ENCODE assay signal across 9 mouse cellular contexts in the genomic region with DNA sequence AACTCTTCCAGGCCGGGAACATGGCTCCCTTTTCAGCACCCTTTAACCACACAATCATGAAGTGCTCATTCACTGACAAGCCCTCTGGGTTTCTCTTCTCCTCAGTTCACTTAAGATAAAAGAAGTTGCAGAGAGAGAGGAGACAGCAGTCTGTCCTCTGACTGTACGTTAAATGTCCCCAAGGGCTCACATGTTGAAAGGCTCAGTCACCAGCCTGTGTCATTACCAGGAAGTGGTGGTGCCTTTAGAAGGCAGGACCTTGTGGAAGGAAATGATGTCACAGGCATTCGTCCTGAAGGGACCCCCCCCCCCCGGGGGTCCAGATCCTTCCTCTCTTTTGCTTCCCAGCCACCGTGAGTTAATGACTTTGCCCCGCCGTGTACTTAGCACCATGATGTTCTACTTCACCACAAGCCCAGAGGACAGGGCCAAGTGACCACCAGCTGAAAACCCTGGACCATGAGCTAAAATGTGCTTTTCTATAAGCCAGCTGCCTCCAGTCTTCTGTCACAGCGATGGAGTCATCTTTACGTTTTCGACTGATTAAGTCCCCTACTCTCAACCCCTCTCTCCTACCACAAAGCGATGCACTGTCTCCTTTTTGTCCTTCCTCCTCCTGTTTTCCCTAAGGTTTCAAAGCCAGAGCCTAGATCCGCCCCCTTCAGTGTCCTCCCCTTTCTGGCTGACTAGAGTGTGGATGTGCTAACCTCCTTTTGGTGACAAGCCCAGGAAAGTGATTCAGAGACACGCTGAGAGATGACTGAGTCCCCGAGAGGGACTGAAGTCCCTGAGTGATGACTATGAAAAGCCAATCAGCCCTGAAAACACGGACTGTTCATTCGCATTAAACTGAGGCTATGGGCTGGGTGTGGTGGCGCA. TPM values are rescaled to one million over a fixed set of nuclear protein-coding genes. Genes with fewer than 3 reads are reported as not detected.
DNase-seq lines count a peak whose midpoint lies in the region; ATAC-seq and TF ChIP-seq lines count a peak whose summit lies in the region.
"Had no signal": no experiment of that assay in that cellular context is flagged by ENCODE, and none has a peak within 500 bp of the region (broad histone marks: within the 10 kb centered on the region; RNA-seq: fewer than 3 reads in every experiment).

No protein-coding gene starts in this region.

- no peaks in the 10 kb centered on the region for H3K9me3 ChIP-seq in liver, postnatal 0 days (ENCODE audit: low read length)

- ATAC-seq in frontal cortex, adult (ENCODE audit: low TSS enrichment): peak; percentile 86
- no peak for ATAC-seq in liver, postnatal 0 days

- no peak overlapping the region for H3K9ac ChIP-seq in liver, postnatal 0 days (replicated peaks)

- peak overlapping the region; percentile 56; the same call in 1 of the 2 replicates for H3K4me2 ChIP-seq in liver, postnatal 0 days (ENCODE audit: low read depth, low read length)

- no peaks in the 10 kb centered on the region for H3K27me3 ChIP-seq in liver, postnatal 0 days (ENCODE audit: insufficient read depth, low read length)

- no peaks in the 10 kb centered on the region for H3K36me3 ChIP-seq in liver, postnatal 0 days (replicated peaks; ENCODE audit: insufficient read depth, low read length)

- H3K4me1 ChIP-seq in liver, postnatal 0 days (ENCODE audit: insufficient read depth): 0 out of 2 replicates have a peak, but pooled peaks cover 8% of the 10 kb centered on the region

- H3K4me3 ChIP-seq in liver, postnatal 0 days (ENCODE audit: low read depth, low read length): no peak overlapping the region

- H3K27ac ChIP-seq in liver, postnatal 0 days (ENCODE audit: low read depth): no peak overlapping the region

- no peak for TF ChIP-seq EP300 in liver, postnatal 0 days (IDR thresholded peaks at IDR 0.05; ENCODE audit: low read depth)

- no peak for DNase-seq in frontal cortex, adult 2 months (ENCODE audit: extremely low spot score in 1 of 2, low spot score in 1 of 2)
- DNase-seq in NIH3T3 (ENCODE audit: low read depth): peak; percentile 29
- peak; percentile 48 for DNase-seq in heart, adult 8-10 months (ENCODE audit: low spot score)
- no peak for DNase-seq in liver, postnatal 0 days
- DNase-seq in natural killer cell, adult 2 months (ENCODE audit: low spot score in 2 of 2): no peak
- DNase-seq in spleen, postnatal 14 days (ENCODE audit: low spot score in 2 of 2): no peak
- no peak for DNase-seq in embryo, embryonic 10 days (ENCODE audit: low spot score)

- 60% methylated on average over 17 of the region's 17 CpGs for WGBS in liver, postnatal 0 days (ENCODE audit: insufficient replicate concordance)

- no peak for TF ChIP-seq CTCF in liver, postnatal 0 days (IDR thresholded peaks at IDR 0.05; ENCODE audit: low read depth)

RNA-seq across cellular contexts. Expression of a gene that starts 13.7 kb away (rescaled TPM):
- polyA plus RNA-seq in frontal cortex, adult 2 months (2012; rRNA removed): 38.7 and 39.9 TPM in 2 replicates
- 10 to 100 TPM; 13.2 to 21.6 (median 18.0) TPM for total RNA-seq in heart, adult 8-10 months (2022)
- 10.1 and 11.8 TPM in 2 replicates for polyA plus RNA-seq in liver, postnatal 0 days (2015; fragmentation: Nextera tagmentation; extraction: Ambion mirVana)

RNA-seq across cellular contexts. Expression of a gene that starts 28.9 kb away (rescaled TPM):
- polyA plus RNA-seq in frontal cortex, adult 2 months (2012; rRNA removed): 14.0 TPM in 2 replicates
- total RNA-seq in heart, adult 8-10 months (2022): 10 to 100 TPM; 14.9 to 17.6 (median 16.5) TPM
- polyA plus RNA-seq in liver, postnatal 0 days (2015; fragmentation: Nextera tagmentation; extraction: Ambion mirVana): 20.9 and 22.9 TPM in 2 replicates

RNA-seq across cellular contexts. Expression of a gene that starts 36.1 kb away (rescaled TPM):
- 3.3 and 3.5 TPM in 2 replicates for polyA plus RNA-seq in frontal cortex, adult 2 months (2012; rRNA removed)
- 10 to 100 TPM; 16.7 to 21.8 (median 19.0) TPM for total RNA-seq in heart, adult 8-10 months (2022)
- 0.47 and 0.70 TPM in 2 replicates for polyA plus RNA-seq in liver, postnatal 0 days (2015; fragmentation: Nextera tagmentation; extraction: Ambion mirVana)
- polyA plus RNA-seq: erythroblast, embryonic 14.5 days had no signal

Comparison
In these comparisons a context has a peak if more than half of its experiments do, and no peak if none do; other contexts are left out.
1. DNase-seq: peak in NIH3T3 (single experiment) and heart, adult 8-10 months (single experiment); none in frontal cortex, adult 2 months (0 of 2), liver, postnatal 0 days (single experiment), natural killer cell, adult 2 months (0 of 2), spleen, postnatal 14 days (0 of 2) and embryo, embryonic 10 days (single experiment).